Mouse (Mus musculus): ENCODE measurements around the gene Slc9a3r2. TPM values are rescaled to one million over a fixed set of nuclear protein-coding genes. Genes with fewer than 3 reads are reported as not detected.

Slc9a3r2 gene
- polyA plus RNA-seq, 1 experiment from 2014 or later: 58.1 TPM

DNA sequence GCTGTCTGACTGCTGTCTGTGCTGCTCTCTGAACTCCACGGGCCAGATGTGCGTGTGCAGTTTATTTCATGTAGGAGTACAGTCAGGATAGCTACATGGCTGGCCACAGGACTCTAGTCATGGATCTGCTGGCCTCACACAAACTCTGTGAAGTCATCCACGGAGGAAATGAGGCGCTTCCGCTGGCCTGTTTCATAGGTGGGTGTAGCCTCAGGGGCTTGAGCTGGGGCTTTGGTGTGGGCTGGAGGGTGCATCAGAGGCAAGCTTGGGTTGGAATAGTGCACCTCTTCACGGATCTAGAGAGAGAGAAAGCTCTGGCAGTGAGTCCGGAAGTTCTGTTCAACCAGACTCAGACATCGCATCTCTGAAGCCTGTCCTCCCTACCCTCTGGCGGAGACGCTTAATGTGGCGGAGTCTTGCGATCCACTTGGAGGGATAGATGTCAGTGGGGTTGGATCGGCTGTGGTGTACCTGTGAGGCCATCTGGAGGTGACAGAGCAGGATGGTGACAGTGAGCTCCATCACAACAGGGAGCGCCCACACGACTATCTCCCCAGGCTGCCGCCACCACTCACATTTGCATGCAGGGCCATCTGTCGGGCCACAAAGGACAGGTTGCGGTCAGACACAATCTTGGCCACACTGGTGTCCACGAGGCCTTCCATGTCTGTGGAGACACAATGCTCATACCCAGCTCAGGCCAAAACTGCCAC is 53.5 kb downstream of the Slc9a3r2 start:
- no peak overlapping the region for H3K4me3 ChIP-seq
- peaks cover 100% of the 10 kb centered on the region for H3K36me3 ChIP-seq
- H3K27me3 ChIP-seq: no peaks in the 10 kb centered on the region
- no peak overlapping the region; the same call in 1 of the 2 replicates for H3K9ac ChIP-seq
- no peaks in the 10 kb centered on the region for H3K4me1 ChIP-seq
- H3K9me3 ChIP-seq: no peaks in the 10 kb centered on the region
- WGBS: 92% methylated on average over 19 of the region's 19 CpGs
- no peak for ATAC-seq (ENCODE audit: low FRiP score, low read depth)
- no peak overlapping the region for H3K27ac ChIP-seq
- no peak overlapping the region for H3K4me2 ChIP-seq (replicated peaks)

DNA sequence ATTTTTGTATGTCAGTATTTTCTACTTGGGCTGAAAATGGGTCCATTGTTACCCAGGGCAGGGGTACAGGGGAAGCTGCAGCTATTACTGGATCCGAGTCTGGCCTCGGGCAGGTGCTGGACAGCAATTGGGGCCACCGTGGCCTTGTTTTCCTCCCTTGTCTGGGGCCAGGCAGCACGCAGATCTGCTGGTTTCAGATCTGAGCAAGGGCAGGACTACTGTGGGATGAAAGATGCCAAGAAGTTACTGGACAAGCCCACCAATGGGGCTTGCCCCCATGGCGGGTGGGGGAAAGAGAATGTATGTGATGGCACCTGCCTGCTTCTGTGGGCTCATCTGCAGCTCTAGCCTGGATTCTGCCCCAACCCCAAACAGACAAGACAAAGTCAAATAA is 54.1 kb downstream of the Slc9a3r2 start:
- Histone ChIP-seq H3K4me3 (no peak overlapping the region), H3K4me1 (no peaks in the 10 kb centered on the region), H3K27ac (no peak overlapping the region), H3K27me3 (no peaks in the 10 kb centered on the region), H3K4me2 (replicated peaks) (no peak overlapping the region), H3K9me3 (no peaks in the 10 kb centered on the region), H3K36me3 (peaks cover 100% of the 10 kb centered on the region), H3K9ac (no peak overlapping the region; the same call in 1 of the 2 replicates)
- 80% methylated on average over 5 of the region's 5 CpGs for WGBS
- no peak for ATAC-seq (ENCODE audit: low FRiP score, low read depth)

DNA sequence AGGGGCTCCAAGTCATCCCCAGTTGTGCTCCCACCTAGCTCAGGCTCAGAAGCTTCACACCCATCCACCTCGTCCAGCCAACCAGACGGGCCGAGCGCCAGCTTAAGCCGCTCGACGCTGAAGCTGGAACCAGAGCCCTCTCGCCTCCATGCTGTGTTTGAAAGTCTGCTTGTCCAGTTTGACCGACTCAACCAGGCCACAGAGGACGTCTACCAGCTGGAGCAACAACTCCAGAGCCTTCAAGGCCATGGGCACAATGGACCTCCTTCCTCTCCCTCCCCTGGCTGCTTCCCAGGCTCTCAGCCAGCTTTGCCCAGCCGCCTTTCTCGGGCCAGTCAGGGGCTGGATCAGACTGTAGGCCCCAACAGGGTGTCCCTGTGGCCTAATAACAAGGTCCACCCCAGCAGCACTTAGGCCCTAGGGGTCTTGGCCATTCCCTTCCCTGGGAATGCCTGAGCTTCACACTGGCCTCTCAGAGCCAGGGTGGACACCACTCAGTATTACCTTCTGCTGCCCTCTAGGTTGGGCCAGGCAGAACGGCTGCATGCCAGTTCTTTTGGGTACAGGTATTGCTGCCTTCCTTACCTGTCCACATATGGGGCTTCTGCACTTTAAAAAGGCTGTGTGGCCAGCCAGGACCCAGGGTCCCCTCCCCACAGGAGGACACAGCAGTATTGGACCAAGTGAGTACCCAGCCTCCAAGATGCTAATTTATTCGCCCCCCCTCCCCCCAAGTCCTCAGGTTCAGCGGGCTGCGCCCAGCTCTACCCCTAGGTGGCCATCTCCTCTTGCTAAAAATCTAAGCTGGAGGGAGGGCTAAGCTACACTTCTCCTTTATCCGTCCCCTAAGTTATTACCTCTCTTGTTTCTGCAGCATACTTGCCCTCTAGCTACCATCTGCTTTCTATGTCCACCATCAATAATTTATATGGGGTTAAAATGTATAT is 54.7 kb downstream of the Slc9a3r2 start:
- H3K4me3 ChIP-seq: no peak overlapping the region
- 78% methylated on average over 17 of the region's 17 CpGs for WGBS

DNA sequence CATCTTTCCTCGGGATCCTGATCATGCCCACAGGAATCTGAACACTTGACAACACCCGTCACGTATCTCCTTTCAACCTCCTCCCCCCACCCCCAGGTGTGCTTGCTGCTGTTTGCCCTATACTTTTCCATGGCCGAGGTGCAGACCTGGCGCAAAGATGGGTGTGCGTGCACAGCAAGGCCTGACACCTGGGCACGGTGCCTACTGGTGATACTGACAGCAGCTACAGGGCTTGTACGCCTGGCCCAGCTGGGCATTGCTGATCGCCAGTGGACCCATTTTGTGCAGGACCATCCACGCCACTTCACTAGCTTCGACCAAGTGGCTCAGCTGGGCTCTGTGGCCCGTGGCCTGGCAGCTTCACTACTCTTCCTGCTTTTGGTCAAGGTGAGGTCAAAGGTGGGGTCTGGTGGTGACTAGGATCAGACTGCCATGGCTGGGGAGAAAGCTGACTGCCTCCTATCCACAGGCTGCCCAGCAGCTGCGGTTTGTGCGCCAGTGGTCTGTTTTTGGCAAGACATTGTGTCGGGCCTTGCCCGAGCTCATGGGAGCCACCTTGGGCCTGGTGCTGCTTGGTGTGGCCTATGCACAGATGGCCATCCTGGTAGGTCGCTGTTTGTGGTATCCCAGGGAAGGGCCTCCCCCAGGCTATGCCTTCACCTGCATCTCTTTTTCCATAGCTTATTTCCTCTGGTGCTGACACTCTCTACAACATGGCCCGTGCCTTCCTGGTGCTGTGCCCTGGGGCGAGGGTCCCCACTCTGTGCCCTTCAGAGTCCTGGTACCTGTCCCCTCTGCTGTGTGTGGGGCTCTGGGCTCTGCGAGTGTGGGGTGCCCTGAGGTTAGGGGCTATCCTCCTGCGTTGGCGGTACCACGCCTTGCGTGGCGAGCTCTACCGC is 55.9 kb downstream of the Slc9a3r2 start:
- Histone ChIP-seq H3K4me1 (no peaks in the 10 kb centered on the region), H3K36me3 (peaks cover 97% of the 10 kb centered on the region)
- 92% methylated on average over 26 of the region's 26 CpGs for WGBS

More for the DNA sequence above, 54.7 kb downstream of the Slc9a3r2 start:
- ATAC-seq (ENCODE audit: low FRiP score, low read depth): peak; percentile 33; the same call in 1 of the 2 replicates
- H3K36me3 ChIP-seq: peaks cover 100% of the 10 kb centered on the region
- H3K27me3 ChIP-seq: no peaks in the 10 kb centered on the region
- no peaks in the 10 kb centered on the region for H3K9me3 ChIP-seq
- H3K4me2 ChIP-seq (replicated peaks): no peak overlapping the region
- H3K9ac ChIP-seq: no peak overlapping the region
- no peaks in the 10 kb centered on the region for H3K4me1 ChIP-seq
- no peak overlapping the region for H3K27ac ChIP-seq

DNA sequence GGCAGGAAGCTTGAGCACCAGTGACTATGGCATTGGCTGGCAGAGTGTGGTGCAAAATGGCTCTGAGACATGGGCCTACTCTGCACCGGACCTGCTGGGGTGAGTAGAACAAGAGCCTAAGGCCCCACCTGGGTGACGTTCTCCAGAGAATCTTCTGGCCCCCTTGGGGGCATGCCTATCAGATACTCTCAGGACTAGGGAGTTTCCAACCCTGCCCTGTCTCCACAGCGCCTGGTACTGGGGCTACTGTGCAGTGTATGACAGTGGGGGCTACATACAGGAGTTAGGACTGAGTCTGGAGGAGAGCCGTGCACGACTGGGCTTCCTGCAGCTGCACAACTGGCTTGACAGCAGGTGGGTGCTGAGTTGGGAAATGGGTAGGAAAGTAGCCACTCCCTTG is 56.9 kb downstream of the Slc9a3r2 start:
- 85% methylated on average over 5 of the region's 5 CpGs for WGBS
- H3K27me3 ChIP-seq: no peaks in the 10 kb centered on the region
- H3K27ac ChIP-seq: no peak overlapping the region
- ATAC-seq (ENCODE audit: low FRiP score, low read depth): no peak
- H3K4me3 ChIP-seq: no peak overlapping the region
- no peak overlapping the region for H3K9ac ChIP-seq
- H3K36me3 ChIP-seq: peaks cover 92% of the 10 kb centered on the region
- H3K9me3 ChIP-seq: no peaks in the 10 kb centered on the region
- no peak overlapping the region for H3K4me2 ChIP-seq (replicated peaks)
- H3K4me1 ChIP-seq: no peaks in the 10 kb centered on the region

More for the DNA sequence above, 55.9 kb downstream of the Slc9a3r2 start:
- no peak overlapping the region for H3K9ac ChIP-seq
- H3K27me3 ChIP-seq: no peaks in the 10 kb centered on the region
- H3K4me3 ChIP-seq: no peak overlapping the region
- no peak overlapping the region for H3K27ac ChIP-seq
- H3K9me3 ChIP-seq: no peaks in the 10 kb centered on the region
- no peak overlapping the region for H3K4me2 ChIP-seq (replicated peaks)
- ATAC-seq (ENCODE audit: low FRiP score, low read depth): no peak

DNA sequence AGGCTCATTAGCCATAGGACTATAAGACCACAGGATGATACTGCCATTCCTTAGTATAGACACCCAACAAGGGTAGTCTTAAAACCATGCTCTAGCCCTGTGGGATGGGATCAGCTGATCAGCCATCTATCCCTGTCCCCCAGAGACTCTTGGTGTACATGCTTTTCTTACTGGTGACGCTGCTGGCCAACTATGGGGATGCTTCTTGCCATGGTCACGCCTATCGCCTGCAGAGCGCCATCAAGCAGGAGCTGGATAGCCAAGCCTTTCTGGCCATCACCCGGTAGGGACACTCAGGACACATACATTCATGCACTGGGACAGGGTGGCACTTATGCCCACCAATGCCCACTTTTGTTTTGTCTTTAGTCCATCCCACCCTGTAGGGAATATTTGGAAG is 58.4 kb downstream of the Slc9a3r2 start:
- WGBS: 97% methylated on average over 5 of the region's 5 CpGs
- H3K27me3 ChIP-seq: no peaks in the 10 kb centered on the region
- no peak overlapping the region for H3K4me3 ChIP-seq
- H3K36me3 ChIP-seq: peaks cover 92% of the 10 kb centered on the region
- no peaks in the 10 kb centered on the region for H3K9me3 ChIP-seq
- H3K27ac ChIP-seq: no peak overlapping the region
- H3K4me2 ChIP-seq (replicated peaks): no peak overlapping the region
- H3K4me1 ChIP-seq: no peaks in the 10 kb centered on the region
- no peak for ATAC-seq (ENCODE audit: low FRiP score, low read depth)
- H3K9ac ChIP-seq: no peak overlapping the region

DNA sequence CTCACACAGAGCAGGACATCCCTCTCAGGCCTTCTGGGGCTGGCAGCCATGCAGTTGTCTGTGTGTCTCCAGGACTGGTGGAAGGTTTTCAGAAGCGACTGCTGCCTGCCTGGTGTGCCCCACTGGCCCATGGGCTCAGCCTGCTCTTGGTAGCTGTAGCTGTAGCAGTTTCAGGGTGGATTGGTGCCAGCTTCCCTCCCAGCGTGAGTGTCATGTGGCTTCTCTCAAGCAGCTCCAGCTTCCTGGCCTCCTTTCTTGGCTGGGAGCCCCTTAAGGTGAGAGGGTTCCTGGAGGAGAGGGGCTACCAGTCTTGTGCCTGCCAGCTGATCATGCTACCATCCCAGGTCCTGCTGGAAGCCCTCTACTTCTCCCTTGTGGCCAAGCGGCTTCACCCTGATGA is 59.2 kb downstream of the Slc9a3r2 start:
- no peaks in the 10 kb centered on the region for H3K4me1 ChIP-seq
- H3K9ac ChIP-seq: no peak overlapping the region
- no peak overlapping the region for H3K27ac ChIP-seq
- no peaks in the 10 kb centered on the region for H3K9me3 ChIP-seq
- no peaks in the 10 kb centered on the region for H3K27me3 ChIP-seq
- WGBS: 90% methylated on average over 3 of the region's 3 CpGs
- H3K4me2 ChIP-seq (replicated peaks): no peak overlapping the region
- H3K36me3 ChIP-seq: peaks cover 92% of the 10 kb centered on the region
- H3K4me3 ChIP-seq: no peak overlapping the region
- no peak for ATAC-seq (ENCODE audit: low FRiP score, low read depth)

Small RNA genes within 50 kb of the gene (microRNA-seq; reads per million reads assigned to microRNA genes)
- not detected for gene Gm24589

Other genes with a start within 250 kb of the Slc9a3r2 start
- gene Rnps1, start 235.8 kb downstream of the Slc9a3r2 start, polyA plus RNA-seq (2015; fragmentation: Nextera tagmentation; extraction: Ambion mirVana): 322 TPM in 2 replicates
- gene Eci1, start 223.7 kb downstream of the Slc9a3r2 start, polyA plus RNA-seq (2015; fragmentation: Nextera tagmentation; extraction: Ambion mirVana): 85.0 and 87.3 TPM in 2 replicates
- 2.7 and 3.9 TPM in 2 replicates for gene Dnase1l2, start 207.2 kb downstream of the Slc9a3r2 start, polyA plus RNA-seq (2015; fragmentation: Nextera tagmentation; extraction: Ambion mirVana)
- 38.3 and 45.7 TPM in 2 replicates for gene E4f1, start 180.0 kb downstream of the Slc9a3r2 start, polyA plus RNA-seq (2015; fragmentation: Nextera tagmentation; extraction: Ambion mirVana)
- 50.2 and 51.3 TPM in 2 replicates for gene Pgp, start 179.9 kb downstream of the Slc9a3r2 start, polyA plus RNA-seq (2015; fragmentation: Nextera tagmentation; extraction: Ambion mirVana)
- gene Bricd5, start 176.4 kb downstream of the Slc9a3r2 start, polyA plus RNA-seq (2015; fragmentation: Nextera tagmentation; extraction: Ambion mirVana): not detected in 2 replicates
- gene Mlst8, start 171.2 kb downstream of the Slc9a3r2 start, polyA plus RNA-seq (2015; fragmentation: Nextera tagmentation; extraction: Ambion mirVana): 33.1 and 35.6 TPM in 2 replicates
- gene Caskin1, start 161.7 kb downstream of the Slc9a3r2 start, polyA plus RNA-seq (2015; fragmentation: Nextera tagmentation; extraction: Ambion mirVana): 5.0 and 5.2 TPM in 2 replicates
- 96.2 and 103 TPM in 2 replicates for gene Traf7, start 122.4 kb downstream of the Slc9a3r2 start, polyA plus RNA-seq (2015; fragmentation: Nextera tagmentation; extraction: Ambion mirVana)
- gene Rab26, start 116.1 kb downstream of the Slc9a3r2 start, polyA plus RNA-seq (2015; fragmentation: Nextera tagmentation; extraction: Ambion mirVana): 3.4 TPM in 2 replicates
- 22.3 and 36.6 TPM in 2 replicates for gene Pkd1, start 100.5 kb downstream of the Slc9a3r2 start, polyA plus RNA-seq (2015; fragmentation: Nextera tagmentation; extraction: Ambion mirVana)
- 65.5 and 72.2 TPM in 2 replicates for gene Tsc2, start 17.7 kb downstream of the Slc9a3r2 start, polyA plus RNA-seq (2015; fragmentation: Nextera tagmentation; extraction: Ambion mirVana)
- 23.7 and 25.0 TPM in 2 replicates for gene Nthl1, start 17.6 kb downstream of the Slc9a3r2 start, polyA plus RNA-seq (2015; fragmentation: Nextera tagmentation; extraction: Ambion mirVana)
- 0.80 TPM in 2 replicates for gene Npw, start 8.1 kb upstream of the Slc9a3r2 start, polyA plus RNA-seq (2015; fragmentation: Nextera tagmentation; extraction: Ambion mirVana)
- gene Zfp598, start 19.4 kb upstream of the Slc9a3r2 start, polyA plus RNA-seq (2015; fragmentation: Nextera tagmentation; extraction: Ambion mirVana): 22.2 and 24.7 TPM in 2 replicates
- 7.8 and 8.4 TPM in 2 replicates for gene Syngr3, start 39.6 kb upstream of the Slc9a3r2 start, polyA plus RNA-seq (2015; fragmentation: Nextera tagmentation; extraction: Ambion mirVana)
- 46.6 and 48.1 TPM in 2 replicates for gene Gfer, start 45.8 kb upstream of the Slc9a3r2 start, polyA plus RNA-seq (2015; fragmentation: Nextera tagmentation; extraction: Ambion mirVana)
- gene Noxo1, start 45.9 kb upstream of the Slc9a3r2 start, polyA plus RNA-seq (2015; fragmentation: Nextera tagmentation; extraction: Ambion mirVana): 2.5 and 3.1 TPM in 2 replicates
- gene Tbl3, start 57.3 kb upstream of the Slc9a3r2 start, polyA plus RNA-seq (2015; fragmentation: Nextera tagmentation; extraction: Ambion mirVana): 79.8 and 84.6 TPM in 2 replicates
- not detected in 2 replicates for gene Rnf151, start 67.7 kb upstream of the Slc9a3r2 start, polyA plus RNA-seq (2015; fragmentation: Nextera tagmentation; extraction: Ambion mirVana)
- 1,267 and 1,298 TPM in 2 replicates for gene Rps2, start 67.8 kb upstream of the Slc9a3r2 start, polyA plus RNA-seq (2015; fragmentation: Nextera tagmentation; extraction: Ambion mirVana)
- 206 and 215 TPM in 2 replicates for gene Ndufb10, start 74.2 kb upstream of the Slc9a3r2 start, polyA plus RNA-seq (2015; fragmentation: Nextera tagmentation; extraction: Ambion mirVana)
- not detected in 2 replicates for gene Rpl3l, start 77.5 kb upstream of the Slc9a3r2 start, polyA plus RNA-seq (2015; fragmentation: Nextera tagmentation; extraction: Ambion mirVana)
- gene Msrb1, start 86.3 kb upstream of the Slc9a3r2 start, polyA plus RNA-seq (2015; fragmentation: Nextera tagmentation; extraction: Ambion mirVana): 23.1 and 26.0 TPM in 2 replicates
- gene Hs3st6, start 102.7 kb upstream of the Slc9a3r2 start, polyA plus RNA-seq (2015; fragmentation: Nextera tagmentation; extraction: Ambion mirVana): 2.6 and 3.7 TPM in 2 replicates
- gene Meiob, start 154.0 kb upstream of the Slc9a3r2 start, polyA plus RNA-seq (2015; fragmentation: Nextera tagmentation; extraction: Ambion mirVana): not detected in 2 replicates
- 27.6 and 28.0 TPM in 2 replicates for gene Hagh, start 189.8 kb upstream of the Slc9a3r2 start, polyA plus RNA-seq (2015; fragmentation: Nextera tagmentation; extraction: Ambion mirVana)
- 18.4 and 20.4 TPM in 2 replicates for gene Fahd1, start 200.0 kb upstream of the Slc9a3r2 start, polyA plus RNA-seq (2015; fragmentation: Nextera tagmentation; extraction: Ambion mirVana)
- 0.26 and 0.50 TPM in 2 replicates for gene Igfals, start 215.7 kb upstream of the Slc9a3r2 start, polyA plus RNA-seq (2015; fragmentation: Nextera tagmentation; extraction: Ambion mirVana)
- gene Nubp2, start 236.0 kb upstream of the Slc9a3r2 start, polyA plus RNA-seq (2015; fragmentation: Nextera tagmentation; extraction: Ambion mirVana): 49.6 and 49.8 TPM in 2 replicates
- gene Spsb3, start 236.3 kb upstream of the Slc9a3r2 start, polyA plus RNA-seq (2015; fragmentation: Nextera tagmentation; extraction: Ambion mirVana): 38.5 and 40.0 TPM in 2 replicates
- 33.9 and 35.6 TPM in 2 replicates for gene Eme2, start 244.8 kb upstream of the Slc9a3r2 start, polyA plus RNA-seq (2015; fragmentation: Nextera tagmentation; extraction: Ambion mirVana)
- 80.4 and 83.3 TPM in 2 replicates for gene Mrps34, start 244.8 kb upstream of the Slc9a3r2 start, polyA plus RNA-seq (2015; fragmentation: Nextera tagmentation; extraction: Ambion mirVana)
- 35.5 and 38.2 TPM in 2 replicates for gene Nme3, start 246.2 kb upstream of the Slc9a3r2 start, polyA plus RNA-seq (2015; fragmentation: Nextera tagmentation; extraction: Ambion mirVana)